Mouse (Mus musculus) small intestine, adult 2 months (tissue): ENCODE data around the gene Zfp275.

Experiments used
- CTCF ChIP-seq: fragments of 200-500 bp; IDR thresholded peaks from 2 replicates; pipeline ENCODE4 v1.5.1; 2012; ENCODE audit warnings: low read depth, mild to moderate bottlenecking, control low read depth, inconsistent platforms, low read length, moderate library complexity, mixed read lengths; ENCODE audit not compliant: insufficient replicate concordance, insufficient read length; ENCODE audit errors: extremely low read depth
- POLR2A ChIP-seq: fragments of 200-500 bp; IDR thresholded peaks from 2 replicates; pipeline ENCODE4 v1.6.1; 2012; ENCODE audit warnings: low read depth, mild to moderate bottlenecking, control low read depth, inconsistent platforms, low read length, moderate library complexity

- TF ChIP-seq CTCF (no peak), POLR2A (no peak)
These were observed 29.9 kb upstream of the Zfp275 start for GRCm38 (mm10) chrX:73312522-73312921.
